Mouse (Mus musculus) MEL (cell line): ENCODE data around the gene Dph5. TPM values are rescaled to one million over a fixed set of nuclear protein-coding genes. Genes with fewer than 3 reads are reported as not detected.

Source experiments
- DNase-seq: peaks from one replicate; pipeline ENCODE4 v3.0.0; 2011; ENCODE audit warnings: low read depth, low spot score
- H3K27ac ChIP-seq: 2 replicates; pipeline ENCODE4 v1.5.1; 2012; ENCODE audit warnings: low read depth, mild to moderate bottlenecking, control low read depth, low read length, moderate library complexity; ENCODE audit not compliant: control insufficient read depth
- H3K27me3 ChIP-seq, 2 experiments: fragments of 150-350 bp in 1 of 2; sonication (generic) in 1 of 2; 2 replicates each; pipeline ENCODE4 v1.6.1; 2012; ENCODE audit warnings: low read length in 2 of 2, mild to moderate bottlenecking in 2 of 2, improper control_type of control experiment in 1 of 2, moderate library complexity in 1 of 2; ENCODE audit not compliant: insufficient read depth in 2 of 2, control insufficient read depth in 1 of 2
- H3K36me3 ChIP-seq, 2 experiments: 2 replicates each; pipeline ENCODE4 v1.6.1; 2012 to 2014; ENCODE audit warnings: low read length in 2 of 2, improper control_type of control experiment in 1 of 2, inconsistent platforms in 1 of 2, mild to moderate bottlenecking in 1 of 2; ENCODE audit not compliant: insufficient read depth in 2 of 2, control insufficient read depth in 1 of 2
- H3K4me1 ChIP-seq, 2 experiments: fragments of 150-350 bp in 1 of 2; sonication (generic) in 1 of 2; 2 replicates each; pipeline ENCODE4 v1.6.1; 2012; ENCODE audit warnings: low read length in 2 of 2, improper control_type of control experiment in 1 of 2, mild to moderate bottlenecking in 1 of 2; ENCODE audit not compliant: insufficient read depth in 2 of 2, control insufficient read depth in 1 of 2
- H3K4me3 ChIP-seq, 2 experiments: fragments of 150-350 bp in 1 of 2; sonication (generic) in 1 of 2; 2 replicates each; pipeline ENCODE4 v1.5.1; 2012; ENCODE audit warnings: low read depth in 2 of 2, low read length in 2 of 2, mild to moderate bottlenecking in 2 of 2, moderate library complexity in 2 of 2, control low read depth in 1 of 2, improper control_type of control experiment in 1 of 2; ENCODE audit not compliant: control insufficient read depth in 1 of 2, insufficient read depth in 1 of 2
- H3K79me2 ChIP-seq: 2 replicates; pipeline ENCODE4 v1.6.1; 2012; ENCODE audit warnings: mild to moderate bottlenecking, low read length, moderate library complexity; ENCODE audit not compliant: control insufficient read depth, poor library complexity, insufficient read depth
- H3K9ac ChIP-seq: 2 replicates; pipeline ENCODE4 v1.6.1; 2012; ENCODE audit warnings: low read depth, mild to moderate bottlenecking, control low read depth, low read length, moderate library complexity; ENCODE audit not compliant: control insufficient read depth, poor library complexity, severe bottlenecking
- H3K9me3 ChIP-seq: fragments of 150-350 bp; sonication (generic); replicated peaks from 2 replicates; pipeline ENCODE4 v1.6.1; 2012; ENCODE audit warnings: mild to moderate bottlenecking, low read length, improper control_type of control experiment, moderate library complexity; ENCODE audit not compliant: insufficient read depth
- CHD2 ChIP-seq: IDR thresholded peaks from 2 replicates; pipeline ENCODE4 v1.6.1; 2011; ENCODE audit warnings: low read length, improper control_type of control experiment
- CTCF ChIP-seq, 3 experiments: IDR thresholded peaks in 2 of 3; conservative IDR thresholded peaks in 1 of 3; 2 replicates each; pipeline ENCODE4 v1.5.1; 2011 to 2012; ENCODE audit warnings: low read length in 3 of 3, low read depth in 2 of 3, mild to moderate bottlenecking in 2 of 3, improper control_type of control experiment in 1 of 3, inconsistent platforms in 1 of 3, mixed read lengths in 1 of 3, moderate library complexity in 1 of 3; ENCODE audit not compliant: control insufficient read depth in 1 of 3, insufficient read depth in 1 of 3, poor library complexity in 1 of 3, severe bottlenecking in 1 of 3
- E2F4 ChIP-seq: IDR thresholded peaks from 2 replicates; pipeline ENCODE4 v1.6.1; 2011; ENCODE audit warnings: low read depth, low read length, improper control_type of control experiment, borderline replicate concordance
- EP300 ChIP-seq, 2 experiments: IDR thresholded peaks; 2 replicates each; pipeline ENCODE4 v1.6.1; 2011; ENCODE audit warnings: improper control_type of control experiment in 2 of 2, low read length in 2 of 2, low read depth in 1 of 2, mild to moderate bottlenecking in 1 of 2
- GATA1 ChIP-seq: IDR thresholded peaks from 2 replicates; pipeline ENCODE4 v1.6.1; 2011; ENCODE audit warnings: low read depth, low read length, improper control_type of control experiment
- HCFC1 ChIP-seq: IDR thresholded peaks from 2 replicates; pipeline ENCODE4 v1.6.1; 2012; ENCODE audit warnings: low read depth, mild to moderate bottlenecking, inconsistent platforms, low read length, improper control_type of control experiment, moderate library complexity
- JUND ChIP-seq: IDR thresholded peaks from 2 replicates; pipeline ENCODE4 v1.6.1; 2011; ENCODE audit warnings: low read depth, mild to moderate bottlenecking, improper control_type of control experiment, low read length
- MXI1 ChIP-seq: IDR thresholded peaks from 2 replicates; pipeline ENCODE4 v1.6.1; 2011; ENCODE audit warnings: mild to moderate bottlenecking, low read depth, low read length, improper control_type of control experiment
- MYC ChIP-seq: IDR thresholded peaks from 2 replicates; pipeline ENCODE4 v1.6.1; 2011; ENCODE audit warnings: low read depth, mild to moderate bottlenecking, low read length, improper control_type of control experiment, moderate library complexity
- NELFE ChIP-seq: IDR thresholded peaks from 2 replicates; pipeline ENCODE4 v1.6.1; 2011; ENCODE audit warnings: low read depth, low read length, improper control_type of control experiment
- NRF1 ChIP-seq: IDR thresholded peaks from 2 replicates; pipeline ENCODE4 v1.6.1; 2014; ENCODE audit warnings: low read depth, mild to moderate bottlenecking, inconsistent platforms, low read length, improper control_type of control experiment, moderate library complexity; ENCODE audit not compliant: poor library complexity, insufficient read depth, severe bottlenecking
- POLR2A ChIP-seq, 2 experiments: IDR thresholded peaks; 2 replicates each; pipeline ENCODE4 v1.6.1; 2011 to 2012; ENCODE audit warnings: low read length in 2 of 2, mild to moderate bottlenecking in 2 of 2, control low read depth in 1 of 2, improper control_type of control experiment in 1 of 2, low read depth in 1 of 2, moderate library complexity in 1 of 2; ENCODE audit not compliant: control insufficient read depth in 1 of 2, insufficient read depth in 1 of 2, poor library complexity in 1 of 2
- POLR2AphosphoS5 ChIP-seq: IDR thresholded peaks from 2 replicates; pipeline ENCODE4 v1.6.1; 2012; ENCODE audit warnings: low read depth, borderline replicate concordance, mild to moderate bottlenecking, inconsistent platforms, low read length, moderate library complexity, mixed read lengths
- RAD21 ChIP-seq: IDR thresholded peaks from 2 replicates; pipeline ENCODE4 v1.6.1; 2011; ENCODE audit warnings: mild to moderate bottlenecking, low read depth, low read length, improper control_type of control experiment
- SIN3A ChIP-seq: IDR thresholded peaks from 2 replicates; pipeline ENCODE4 v1.6.1; 2012; ENCODE audit warnings: low read length, improper control_type of control experiment, inconsistent platforms
- TAL1 ChIP-seq: IDR thresholded peaks from 2 replicates; pipeline ENCODE4 v1.6.1; 2012; ENCODE audit warnings: mild to moderate bottlenecking, inconsistent platforms, low read length, moderate library complexity, mixed read lengths
- TBP ChIP-seq: IDR thresholded peaks from 2 replicates; pipeline ENCODE4 v1.8.0; 2011; ENCODE audit warnings: low read depth, low read length, improper control_type of control experiment
- UBTF ChIP-seq: IDR thresholded peaks from 2 replicates; pipeline ENCODE4 v1.6.1; 2012; ENCODE audit warnings: low read depth, mild to moderate bottlenecking, inconsistent platforms, low read length, improper control_type of control experiment, moderate library complexity, borderline replicate concordance; ENCODE audit not compliant: insufficient read depth
- USF1 ChIP-seq: IDR thresholded peaks from 2 replicates; pipeline ENCODE4 v1.6.1; 2014; ENCODE audit warnings: low read depth, mild to moderate bottlenecking, inconsistent platforms, low read length, improper control_type of control experiment, moderate library complexity
- ZC3H11A ChIP-seq: IDR thresholded peaks from 2 replicates; pipeline ENCODE4 v1.6.1; 2012; ENCODE audit warnings: low read depth, mild to moderate bottlenecking, inconsistent platforms, low read length, improper control_type of control experiment
- polyA plus RNA-seq, 2 experiments: library from polyadenylated mRNA; stranded (reverse) in 1 of 2; unstranded in 1 of 2; fragments of >175 nt in 1 of 2; fragments of >200 nt in 1 of 2; gene quantifications; 2 replicates each; pipeline versions ENCODE4 v1.2.1 to v1.2.4; 2012; ENCODE audit warnings: low replicate concordance in 2 of 2, low read depth in 1 of 2; ENCODE audit not compliant: insufficient read length in 2 of 2, insufficient read depth in 1 of 2, missing spikeins in 1 of 2
- total RNA-seq: library from RNA; depleted of rRNA; stranded (reverse); fragments of 300-350 nt; gene quantifications from 2 replicates; pipeline ENCODE4 v1.2.3, GENCODE M21; 2012

The Dph5 gene
- total and polyA plus RNA-seq, 3 experiments = 34.9 to 45.8 TPM; not detected in 1

- no peaks in the 10 kb centered on the region for H3K79me2 ChIP-seq
- peaks cover 0 to 10% of the 10 kb centered on the region in 2 experiments; a peak in 2 of 4 replicates for H3K36me3 ChIP-seq
- no peak overlapping the region for H3K27ac ChIP-seq
- no peak for DNase-seq
- H3K4me1 ChIP-seq = peaks cover 3 to 11% of the 10 kb centered on the region in 2 experiments
- TF ChIP-seq MXI1 (no peak), NRF1 (no peak), RAD21 (no peak), MYC (no peak), SIN3A (no peak), E2F4 (no peak), HCFC1 (no peak), EP300 (IDR thresholded peaks at IDR 0.05; ENCODE audit: low read depth in 1 of 2, low read length in 2 of 2) (no peak), TBP (no peak), CHD2 (no peak), JUND (no peak), ZC3H11A (no peak), UBTF (no peak), GATA1 (no peak), USF1 (no peak), POLR2AphosphoS5 (no peak), CTCF (IDR thresholded peaks at IDR 0.05 in 2 of 3, conservative IDR thresholded peaks at IDR 0.05 in 1 of 3; ENCODE audit: control insufficient read depth in 1 of 3, insufficient read depth in 1 of 3, low read depth in 2 of 3, low read length in 3 of 3, poor library complexity in 1 of 3, severe bottlenecking in 1 of 3) (no peak), POLR2A (IDR thresholded peaks at IDR 0.05; ENCODE audit: control insufficient read depth in 1 of 2, insufficient read depth in 1 of 2, low read depth in 1 of 2, low read length in 2 of 2, poor library complexity in 1 of 2) (no peak)
- H3K9me3 ChIP-seq = no peaks in the 10 kb centered on the region
- H3K9ac ChIP-seq = no peak overlapping the region
- no peaks in the 10 kb centered on the region for H3K27me3 ChIP-seq
- H3K4me3 ChIP-seq = no peak overlapping the region
These were observed 38.8 kb upstream of the Dph5 start for GRCm38 (mm10) chr3:115848686-115849480.

- Histone ChIP-seq H3K4me1 (peaks cover 0 to 2% of the 10 kb centered on the region in 2 experiments; a peak in 1 of 4 replicates), H3K9me3 (no peaks in the 10 kb centered on the region), H3K27me3 (peaks cover 0 to 2% of the 10 kb centered on the region in 2 experiments; a peak in 1 of 4 replicates), H3K4me3 (no peak overlapping the region), H3K36me3 (no peaks in the 10 kb centered on the region), H3K9ac (no peak overlapping the region), H3K79me2 (no peaks in the 10 kb centered on the region), H3K27ac (no peak overlapping the region)
- no peak for DNase-seq
- no peak for TF ChIP-seq NELFE
- TF ChIP-seq MYC = no peak
- no peak for TF ChIP-seq TAL1
These were observed 36.7 kb upstream of the Dph5 start for GRCm38 (mm10) chr3:115850946-115851345.
